Mouse (Mus musculus): ENCODE data around the gene Ppil4.

Gene Ppil4

GRCm38 (mm10) chr10:7861259-7861936, 68.7 kb downstream of the Ppil4 start:
- DNase-seq (ENCODE audit: low spot score in 2 of 2): no peak

- no peak for DNase-seq (ENCODE audit: low spot score in 2 of 2)
These were observed 69.4 kb downstream of the Ppil4 start for GRCm38 (mm10) chr10:7861937-7862657.

- no peak for DNase-seq (ENCODE audit: low spot score in 2 of 2)
These were observed 70.7 kb downstream of the Ppil4 start for GRCm38 (mm10) chr10:7863411-7863810.

GRCm38 (mm10) chr10:7864184-7864583, 71.5 kb downstream of the Ppil4 start:
- DNase-seq (ENCODE audit: low spot score in 2 of 2): no peak

- DNase-seq (ENCODE audit: low spot score in 2 of 2): no peak
These were observed 72.1 kb downstream of the Ppil4 start for GRCm38 (mm10) chr10:7864806-7865205.

- no peak for DNase-seq (ENCODE audit: low spot score in 2 of 2)
These were observed 74.3 kb downstream of the Ppil4 start for GRCm38 (mm10) chr10:7866762-7867665.

GRCm38 (mm10) chr10:7867666-7868030, 75.0 kb downstream of the Ppil4 start:
- DNase-seq (ENCODE audit: low spot score in 2 of 2): no peak

- no peak for DNase-seq (ENCODE audit: low spot score in 2 of 2)
These were observed 77.1 kb downstream of the Ppil4 start for GRCm38 (mm10) chr10:7869746-7870145.

GRCm38 (mm10) chr10:7870571-7871315, 78.1 kb downstream of the Ppil4 start:
- peak; percentile 34 to 35 for DNase-seq (ENCODE audit: low spot score in 2 of 2)

GRCm38 (mm10) chr10:7871381-7872020, 78.8 kb downstream of the Ppil4 start:
- DNase-seq (ENCODE audit: low spot score in 2 of 2): no peak

Data from frontal cortex, postnatal 14 days (tissue).